Mouse (Mus musculus): ENCODE results near the gene Cyp4x1.

The Cyp4x1 gene

GRCm38 (mm10) chr4:115088611-115089338 lies 45.3 kb downstream of the Cyp4x1 start, which contains the start of gene Pdzk1ip1:
TSS of gene Pdzk1ip1 (plus strand) at chr4:115088708.
- DNase-seq, result no peak

GRCm38 (mm10) chr4:115086763-115087415 lies 47.2 kb downstream of the Cyp4x1 start:
- no peak for DNase-seq

GRCm38 (mm10) chr4:115086257-115086656 lies 47.8 kb downstream of the Cyp4x1 start:
- no peak for DNase-seq

- DNase-seq, result no peak
Measured at GRCm38 (mm10) chr4:115085522-115086095, 48.5 kb downstream of the Cyp4x1 start.

- no peak for DNase-seq
Measured at GRCm38 (mm10) chr4:115083031-115083430, 51.0 kb downstream of the Cyp4x1 start.

GRCm38 (mm10) chr4:115079821-115080349 lies 54.2 kb downstream of the Cyp4x1 start:
- no peak for DNase-seq

GRCm38 (mm10) chr4:115078892-115079820 lies 54.9 kb downstream of the Cyp4x1 start:
- no peak for DNase-seq

- peak; percentile 23 to 38 for DNase-seq
Measured at GRCm38 (mm10) chr4:115075204-115075915, 58.7 kb downstream of the Cyp4x1 start.

GRCm38 (mm10) chr4:115074789-115075188 lies 59.3 kb downstream of the Cyp4x1 start:
- no peak for DNase-seq

- no peak for DNase-seq
Measured at GRCm38 (mm10) chr4:115071668-115072067, 62.4 kb downstream of the Cyp4x1 start.

- DNase-seq, result no peak
Measured at GRCm38 (mm10) chr4:115063518-115064239, 70.4 kb downstream of the Cyp4x1 start.

- no peak for DNase-seq
Measured at GRCm38 (mm10) chr4:115062875-115063517, 71.1 kb downstream of the Cyp4x1 start.

- DNase-seq, result no peak
Measured at GRCm38 (mm10) chr4:115062540-115062874, 71.6 kb downstream of the Cyp4x1 start.

- DNase-seq, result no peak
Measured at GRCm38 (mm10) chr4:115060753-115061152, 73.3 kb downstream of the Cyp4x1 start.

GRCm38 (mm10) chr4:115059871-115060270 lies 74.2 kb downstream of the Cyp4x1 start:
- no peak for DNase-seq

- no peak for DNase-seq
Measured at GRCm38 (mm10) chr4:115058871-115059590, 75.0 kb downstream of the Cyp4x1 start.

- no peak for DNase-seq
Measured at GRCm38 (mm10) chr4:115058317-115058761, 75.7 kb downstream of the Cyp4x1 start.

- no peak for DNase-seq
Measured at GRCm38 (mm10) chr4:115057674-115058316, 76.3 kb downstream of the Cyp4x1 start.

GRCm38 (mm10) chr4:115056921-115057673 lies 77.0 kb downstream of the Cyp4x1 start:
- DNase-seq, result no peak

Data from thymus, adult 18-20 months (tissue).